Mouse (Mus musculus): ENCODE data around the gene Mzf1.

- TF ChIP-seq CTCF (IDR thresholded peaks at IDR 0.05; ENCODE audit: low read depth, low read length) (no peak), POLR2AphosphoS5 (IDR thresholded peaks at IDR 0.05; ENCODE audit: insufficient replicate concordance, low read depth, low read length) (no peak), GATA1 (IDR thresholded peaks at IDR 0.05; ENCODE audit: borderline replicate concordance, low read length) (no peak), TAL1 (conservative IDR thresholded peaks at IDR 0.05; ENCODE audit: low read depth, low read length) (no peak), GATA2 (IDR thresholded peaks at IDR 0.05; ENCODE audit: borderline replicate concordance, low read depth, low read length) (no peak)
Observed at GRCm38 (mm10) chr7:13035211-13035855, 19.2 kb downstream of the Mzf1 start.
